Mouse (Mus musculus) forebrain, embryonic 12.5 days (tissue): ENCODE data around the gene Ube2m. TPM values are rescaled to one million over a fixed set of nuclear protein-coding genes. Genes with fewer than 3 reads are reported as not detected.

ENCODE experiments used
- ATAC-seq: fragments of 200-750 bp; cut with Nextera tagmentation; 2 replicates; pipeline ENCODE4 v1.8.0; 2017; ENCODE audit warnings: moderate TSS enrichment; ENCODE audit not compliant: low FRiP score
- H3K27ac ChIP-seq: fragments of 300-500 bp; sonication (generic); 2 replicates; pipeline ENCODE4 v1.5.1; 2016; ENCODE audit warnings: mild to moderate bottlenecking
- H3K27me3 ChIP-seq: fragments of 300-500 bp; sonication (generic); 2 replicates; pipeline ENCODE4 v1.6.1; 2016; ENCODE audit warnings: mild to moderate bottlenecking
- H3K36me3 ChIP-seq: fragments of 300-500 bp; sonication (generic); replicated peaks from 2 replicates; pipeline ENCODE4 v1.6.1; 2016; ENCODE audit warnings: mild to moderate bottlenecking
- H3K4me1 ChIP-seq: fragments of 300-500 bp; sonication (generic); 2 replicates; pipeline ENCODE4 v1.6.1; 2016
- H3K4me2 ChIP-seq: fragments of 300-500 bp; sonication (generic); 2 replicates; pipeline ENCODE4 v1.6.1; 2016; ENCODE audit warnings: mild to moderate bottlenecking, moderate library complexity
- H3K4me3 ChIP-seq: fragments of 300-500 bp; sonication (generic); replicated peaks from 2 replicates; pipeline ENCODE4 v1.5.1; 2016; ENCODE audit warnings: mild to moderate bottlenecking
- H3K9ac ChIP-seq: fragments of 300-500 bp; sonication (generic); 2 replicates; pipeline ENCODE4 v1.6.1; 2016; ENCODE audit warnings: mild to moderate bottlenecking
- H3K9me3 ChIP-seq: fragments of 300-500 bp; sonication (generic); 2 replicates; pipeline ENCODE4 v1.6.1; 2016
- WGBS: fragments of 180-500 bp; shearing (Covaris S2); methylation state at CpG from one replicate; pipeline ENCODE4 v1.1.7; 2016; 5-methylcytosine and 5-hydroxymethylcytosine counted together
- polyA plus RNA-seq: library from polyadenylated mRNA; unstranded; fragments of >200 nt; fragmentation: Nextera tagmentation; extraction: Ambion mirVana; gene quantifications from 2 replicates; pipeline ENCODE4 v1.2.1, GENCODE M21; 2016

The Ube2m gene
- polyA plus RNA-seq, 1 experiment from 2014 or later: 154 TPM

DNA sequence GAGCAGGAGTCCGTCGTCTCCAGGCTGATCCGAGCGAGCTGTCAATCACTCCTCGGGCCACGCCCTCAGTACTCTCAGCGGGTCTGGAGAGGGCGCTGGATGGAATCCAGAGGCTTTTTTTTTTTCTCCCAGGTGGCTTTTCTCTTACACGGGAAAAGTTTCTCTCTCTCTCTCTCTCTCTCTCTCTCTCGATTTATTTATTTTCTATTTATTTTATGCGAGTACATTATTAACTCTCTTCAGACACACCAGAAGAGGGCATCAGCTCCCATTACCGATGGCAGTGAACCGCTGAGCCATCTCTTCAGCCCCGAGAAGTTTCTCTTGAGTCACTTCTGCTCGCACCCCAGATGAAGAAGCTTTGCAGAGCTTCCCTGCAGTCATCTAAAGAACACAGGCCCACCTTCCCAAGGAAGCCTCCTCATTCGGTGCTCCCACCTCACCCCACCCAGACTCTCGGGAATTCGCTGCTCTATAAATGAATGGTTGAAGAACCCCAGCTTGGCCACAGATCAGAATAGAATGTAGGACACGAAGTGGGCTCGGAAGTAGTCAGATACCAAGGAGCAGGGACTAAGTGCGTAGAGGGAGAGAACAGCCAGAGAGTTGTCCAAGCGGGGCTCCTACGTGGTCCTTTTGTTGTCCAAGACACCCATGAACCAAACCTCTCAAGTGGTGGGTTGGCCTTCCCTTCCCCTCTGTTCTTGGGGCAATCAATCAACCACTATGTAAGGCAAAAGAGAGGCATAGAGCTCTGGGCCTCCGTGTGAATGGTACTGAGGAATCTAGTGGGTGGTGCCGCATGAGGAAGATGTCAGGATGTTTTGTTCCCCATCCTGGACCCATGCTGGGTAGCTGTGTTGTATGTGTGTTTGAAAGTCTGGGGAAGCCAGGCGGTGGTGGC, 27.8 kb downstream of the Ube2m start, which contains the start of gene Zbtb45:
Zbtb45 (minus strand) TSS at position 30 of the 904 bp plus-strand sequence.
- ATAC-seq: no peak
- peak within 1 kb of the TSS; percentile 73 for H3K4me2 ChIP-seq
- WGBS: 15% methylated on average over 26 of the region's 26 CpGs

DNA sequence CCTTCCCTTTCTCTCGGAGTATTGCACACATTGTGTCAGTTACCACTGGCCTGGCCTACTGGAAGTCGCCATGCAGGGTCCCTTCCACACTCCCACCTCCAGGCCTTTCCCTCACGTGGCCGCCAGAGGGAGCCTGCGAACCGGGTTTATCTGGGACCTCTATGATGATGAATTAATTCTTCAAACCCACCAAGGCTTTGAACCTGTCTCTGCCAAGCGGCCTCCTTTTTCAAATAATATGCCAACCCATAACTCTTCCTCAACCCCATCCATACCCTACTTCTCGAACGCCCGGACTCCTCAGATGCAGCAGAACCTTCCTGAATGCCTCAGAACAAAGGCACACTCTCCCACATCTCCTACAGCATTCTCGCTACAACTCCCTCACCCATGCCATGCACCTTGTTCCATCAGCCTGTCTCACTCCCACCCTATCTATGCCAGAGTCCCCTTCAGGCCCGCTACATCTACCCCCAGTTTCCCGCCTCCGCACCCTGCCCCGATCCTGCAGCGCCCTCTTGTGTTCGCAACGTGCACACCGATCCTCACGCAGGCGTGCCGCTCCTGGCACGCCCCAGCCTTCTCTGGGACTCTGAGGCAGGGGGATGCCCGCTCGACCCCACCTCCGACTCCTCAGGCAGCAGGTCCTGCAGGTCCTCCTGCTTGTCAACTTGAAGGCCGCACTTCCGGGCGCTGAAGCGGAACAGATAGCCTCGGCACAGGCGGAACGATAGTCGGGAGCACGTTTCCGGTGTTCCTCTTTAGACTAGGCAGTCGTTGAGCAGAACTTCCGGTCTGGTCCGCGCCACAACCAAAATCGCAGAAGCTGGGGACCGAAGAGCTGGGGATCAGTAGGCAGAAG, 28.7 kb downstream of the Ube2m start:
- Histone ChIP-seq H3K4me2 (peak overlapping the region; percentile 73), H3K4me1 (peaks cover 28% of the 10 kb centered on the region), H3K27me3 (peaks cover 13% of the 10 kb centered on the region), H3K9me3 (no peaks in the 10 kb centered on the region), H3K9ac (peak overlapping the region; percentile 82), H3K27ac (peak overlapping the region; percentile 97), H3K36me3 (peaks cover 33% of the 10 kb centered on the region), H3K4me3 (peak overlapping the region; percentile 63)
- under 1% methylated on average over 42 of the region's 42 CpGs for WGBS
- ATAC-seq: peak; percentile 92

More for the DNA sequence above, 27.8 kb downstream of the Ube2m start, which contains the start of gene Zbtb45:
- H3K9me3 ChIP-seq: no peaks in the 10 kb centered on the region
- H3K4me3 ChIP-seq: peak within 1 kb of the TSS; percentile 63
- peaks cover 13% of the 10 kb centered on the region for H3K27me3 ChIP-seq
- H3K36me3 ChIP-seq: peaks cover 26% of the 10 kb centered on the region
- peak within 1 kb of the TSS; percentile 82 for H3K9ac ChIP-seq
- H3K27ac ChIP-seq: peak within 1 kb of the TSS; percentile 97
- H3K4me1 ChIP-seq: peaks cover 28% of the 10 kb centered on the region

DNA sequence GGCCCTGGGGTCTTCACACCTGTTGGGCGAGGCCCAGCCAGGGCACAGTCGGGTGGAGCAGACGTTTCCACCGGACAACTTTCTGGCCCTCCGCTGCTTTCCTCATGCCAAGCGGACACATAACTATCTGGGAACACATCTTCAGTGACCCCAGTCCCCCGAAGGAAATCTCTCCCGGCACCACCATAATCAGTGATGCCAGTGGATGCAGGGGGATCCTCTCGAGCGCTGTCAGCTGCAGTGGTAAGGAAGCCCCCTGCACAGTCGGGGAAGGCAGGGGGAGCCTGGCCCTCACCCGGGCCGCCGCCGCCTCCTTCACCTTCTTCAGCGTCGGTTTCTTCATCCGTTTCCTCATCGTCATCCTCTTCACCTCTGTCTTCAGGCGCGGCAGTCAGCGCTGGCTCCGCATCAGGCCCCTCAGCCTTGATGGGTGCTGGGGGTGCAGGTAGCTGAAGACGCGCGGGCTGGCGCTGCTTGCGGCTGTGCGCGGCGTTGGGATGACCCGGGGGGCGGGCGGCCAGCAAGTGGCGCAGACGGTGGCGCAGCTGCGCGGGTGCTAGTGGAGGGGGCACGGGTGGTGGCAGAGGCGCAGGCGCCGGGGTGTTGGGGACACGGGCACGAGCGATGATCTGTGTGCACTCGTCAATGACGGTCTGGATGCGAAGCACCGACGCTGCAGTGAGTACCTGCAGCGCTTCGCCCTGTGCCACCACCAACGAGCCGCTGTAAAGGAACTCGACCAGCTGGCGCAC, 30.6 kb downstream of the Ube2m start:
- H3K27ac ChIP-seq: 0 out of 2 replicates have a peak overlapping the region, but pooled peaks have one; percentile 36

GRCm38 (mm10) chr7:13006531-13006930, 31.5 kb downstream of the Ube2m start:
- peaks cover 33% of the 10 kb centered on the region for H3K36me3 ChIP-seq
- H3K9ac ChIP-seq: no peak overlapping the region
- H3K4me3 ChIP-seq: no peak overlapping the region
- H3K27me3 ChIP-seq: peaks cover 13% of the 10 kb centered on the region
- ATAC-seq: no peak
- no peak overlapping the region for H3K27ac ChIP-seq
- H3K4me2 ChIP-seq: no peak overlapping the region
- H3K9me3 ChIP-seq: no peaks in the 10 kb centered on the region
- H3K4me1 ChIP-seq: peaks cover 28% of the 10 kb centered on the region
- WGBS: 90% methylated on average over 10 of the region's 10 CpGs

More for the DNA sequence above, 30.6 kb downstream of the Ube2m start:
- H3K4me1 ChIP-seq: peaks cover 28% of the 10 kb centered on the region
- 45% methylated on average over 57 of the region's 57 CpGs for WGBS
- no peaks in the 10 kb centered on the region for H3K9me3 ChIP-seq
- peak overlapping the region; percentile 54; the same call in 1 of the 2 replicates for H3K9ac ChIP-seq
- peak overlapping the region; percentile 13 for H3K4me3 ChIP-seq
- ATAC-seq: no peak
- peaks cover 33% of the 10 kb centered on the region for H3K36me3 ChIP-seq
- H3K4me2 ChIP-seq: peak overlapping the region; percentile 25; the same call in 1 of the 2 replicates
- H3K27me3 ChIP-seq: peaks cover 13% of the 10 kb centered on the region

DNA sequence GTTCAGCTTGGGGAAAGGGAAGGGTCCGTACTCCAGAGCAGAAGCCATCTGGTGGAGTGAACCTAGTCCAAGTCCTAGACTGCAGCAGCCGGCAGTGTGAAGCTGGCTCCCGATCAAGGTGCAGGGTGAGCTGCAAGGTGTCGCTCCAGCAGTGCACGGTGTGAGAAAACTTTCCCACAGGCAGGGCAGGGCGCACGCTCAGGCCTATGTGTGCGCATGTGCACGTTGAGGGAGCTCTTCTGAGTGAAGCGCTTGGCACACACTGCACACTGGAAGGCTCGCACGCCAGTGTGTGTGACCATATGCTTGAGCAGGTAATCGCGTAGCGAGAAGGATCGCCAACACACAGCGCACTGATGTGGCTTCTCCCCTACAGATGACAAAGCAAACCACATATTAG, 32.1 kb downstream of the Ube2m start:
- H3K4me3 ChIP-seq: no peak overlapping the region
- H3K36me3 ChIP-seq: peaks cover 33% of the 10 kb centered on the region
- peaks cover 28% of the 10 kb centered on the region for H3K4me1 ChIP-seq
- H3K9ac ChIP-seq: no peak overlapping the region
- no peak overlapping the region for H3K4me2 ChIP-seq
- ATAC-seq: no peak
- 91% methylated on average over 17 of the region's 17 CpGs for WGBS
- peaks cover 13% of the 10 kb centered on the region for H3K27me3 ChIP-seq
- H3K9me3 ChIP-seq: no peaks in the 10 kb centered on the region
- H3K27ac ChIP-seq: no peak overlapping the region

DNA sequence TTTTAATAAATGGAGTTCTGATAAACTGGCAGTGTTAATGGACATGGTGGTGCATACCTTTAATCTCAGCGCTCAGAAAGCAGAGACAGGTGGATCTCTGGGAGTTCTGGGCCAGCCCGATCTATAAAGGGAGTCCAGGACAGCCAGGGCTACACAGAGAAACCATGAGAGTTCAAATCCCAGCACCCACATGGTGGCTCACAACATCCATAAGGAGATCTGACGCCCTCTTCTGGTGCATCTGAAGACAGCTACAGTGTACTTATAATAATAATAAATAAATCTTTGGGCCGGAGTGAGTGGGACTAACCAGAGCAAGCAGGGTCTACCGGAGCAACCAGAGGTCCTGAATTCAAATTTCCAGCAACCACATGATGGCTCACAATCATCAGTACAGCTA, 34.7 kb downstream of the Ube2m start:
- no peak overlapping the region for H3K9ac ChIP-seq
- H3K4me3 ChIP-seq: no peak overlapping the region
- no peak overlapping the region for H3K27ac ChIP-seq
- peaks cover 13% of the 10 kb centered on the region for H3K27me3 ChIP-seq
- peaks cover 15% of the 10 kb centered on the region for H3K4me1 ChIP-seq
- ATAC-seq: no peak
- H3K9me3 ChIP-seq: no peaks in the 10 kb centered on the region
- no peak overlapping the region for H3K4me2 ChIP-seq
- 79% methylated on average over 5 of the region's 5 CpGs for WGBS
- H3K36me3 ChIP-seq: peaks cover 33% of the 10 kb centered on the region

DNA sequence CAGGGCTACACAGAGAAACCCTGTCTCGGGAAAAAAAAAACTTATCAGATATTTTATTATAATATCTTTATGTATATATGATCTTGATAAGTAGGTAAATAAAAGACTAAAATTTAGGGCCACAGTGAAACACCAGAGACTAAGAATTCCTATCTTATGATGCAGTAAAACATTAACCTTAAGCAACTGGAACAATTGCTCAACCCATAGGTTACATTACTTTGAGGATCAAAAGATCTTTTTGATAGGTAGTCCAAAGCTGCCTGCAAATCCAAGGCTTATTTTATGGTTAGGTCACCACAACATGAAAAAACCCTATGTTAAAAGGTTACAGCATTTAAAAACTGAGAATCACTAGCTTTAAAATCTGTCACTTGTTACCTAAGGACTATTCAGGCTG, 36.5 kb downstream of the Ube2m start:
- Histone ChIP-seq H3K4me1 (no peaks in the 10 kb centered on the region), H3K27me3 (no peaks in the 10 kb centered on the region), H3K9ac (no peak overlapping the region), H3K9me3 (no peaks in the 10 kb centered on the region), H3K4me3 (no peak overlapping the region), H3K36me3 (peaks cover 19% of the 10 kb centered on the region), H3K27ac (no peak overlapping the region), H3K4me2 (no peak overlapping the region)
- no peak for ATAC-seq
- WGBS: 90% methylated on average over 1 of the region's 1 CpGs

DNA sequence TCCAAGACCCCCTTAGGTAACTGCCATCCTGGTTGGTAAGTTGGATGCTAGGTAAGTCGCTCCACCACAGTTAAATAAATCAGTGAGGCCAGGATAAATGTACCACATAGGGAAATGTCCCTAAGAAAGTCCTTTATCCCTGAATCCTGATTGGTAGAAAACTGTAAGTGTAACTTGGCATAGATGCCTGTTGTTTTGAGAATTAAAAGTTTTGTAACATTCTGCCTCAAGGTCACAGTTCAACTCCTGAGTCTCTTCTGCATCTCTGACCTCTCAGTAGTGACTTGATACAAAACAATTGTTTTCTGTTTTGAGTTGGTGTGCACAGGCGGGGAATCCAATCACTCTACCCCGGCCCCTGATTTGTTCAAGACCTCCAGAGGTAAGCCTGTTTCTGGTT, 39.2 kb downstream of the Ube2m start, which contains the start of gene Trim28:
Trim28 (plus strand) TSS at position 264 of the 400 bp plus-strand sequence.
- H3K4me2 ChIP-seq: no peak within 1 kb of the TSS
- no peak within 1 kb of the TSS for H3K4me3 ChIP-seq
- ATAC-seq: no peak
- H3K4me1 ChIP-seq: no peaks in the 10 kb centered on the region
- H3K9me3 ChIP-seq: no peaks in the 10 kb centered on the region
- no peaks in the 10 kb centered on the region; the same call in 1 of the 2 replicates for H3K36me3 ChIP-seq
- H3K27ac ChIP-seq: no peak within 1 kb of the TSS
- 72% methylated on average over 3 of the region's 3 CpGs for WGBS
- H3K9ac ChIP-seq: no peak within 1 kb of the TSS
- 0 out of 2 replicates have a peak, but pooled peaks cover 4% of the 10 kb centered on the region for H3K27me3 ChIP-seq

DNA sequence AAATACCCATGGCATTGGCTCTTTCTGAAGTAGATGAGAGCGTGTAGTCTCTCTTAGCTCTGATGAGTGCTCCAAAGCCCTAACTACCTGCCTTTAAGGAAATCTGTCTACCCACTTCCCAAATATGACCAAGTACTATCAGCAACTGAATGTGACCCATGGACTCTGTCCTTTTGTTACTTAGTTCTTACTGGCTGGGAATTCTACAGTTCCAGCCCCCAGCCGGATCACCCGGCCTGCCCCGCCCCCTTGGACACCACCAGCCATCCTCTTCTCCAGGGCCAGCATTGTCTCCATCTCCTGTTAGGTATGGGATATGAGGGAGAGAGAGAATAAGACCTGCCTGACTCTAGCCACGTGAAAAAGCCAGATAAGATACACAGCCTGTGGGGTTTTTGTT, 40.0 kb downstream of the Ube2m start, which contains the start of gene Slc27a5:
Slc27a5 (minus strand) TSS at position 140 of the 400 bp plus-strand sequence.
- H3K9ac ChIP-seq: no peak within 1 kb of the TSS
- no peaks in the 10 kb centered on the region; the same call in 1 of the 2 replicates for H3K36me3 ChIP-seq
- no peaks in the 10 kb centered on the region for H3K9me3 ChIP-seq
- no peak within 1 kb of the TSS for H3K4me3 ChIP-seq
- 0 out of 2 replicates have a peak, but pooled peaks cover 4% of the 10 kb centered on the region for H3K27me3 ChIP-seq
- 76% methylated on average over 5 of the region's 5 CpGs for WGBS
- no peak within 1 kb of the TSS for H3K4me2 ChIP-seq
- ATAC-seq: no peak
- H3K27ac ChIP-seq: no peak within 1 kb of the TSS
- no peaks in the 10 kb centered on the region for H3K4me1 ChIP-seq

DNA sequence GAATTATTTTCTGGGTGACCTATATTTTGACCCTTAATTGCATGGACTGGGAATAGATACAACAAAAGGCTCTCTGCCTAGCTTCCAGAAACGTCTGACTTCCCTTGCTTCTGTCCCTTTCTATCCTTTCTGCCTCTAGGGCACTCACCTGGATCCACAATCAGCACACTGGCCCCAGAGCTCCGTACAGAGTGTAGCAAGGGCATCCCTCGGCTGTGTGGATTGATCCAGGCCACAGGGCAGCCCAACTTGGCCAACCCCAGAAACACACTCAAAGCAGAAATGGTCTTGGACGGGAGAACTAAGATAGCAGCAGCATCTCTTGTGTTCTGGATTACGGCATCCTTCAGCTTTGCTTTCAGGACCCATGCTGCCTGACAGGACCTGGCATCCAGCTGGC, 40.8 kb downstream of the Ube2m start:
- H3K4me1 ChIP-seq: no peaks in the 10 kb centered on the region
- 70% methylated on average over 5 of the region's 5 CpGs for WGBS
- H3K9me3 ChIP-seq: no peaks in the 10 kb centered on the region
- H3K36me3 ChIP-seq: no peaks in the 10 kb centered on the region
- no peak overlapping the region for H3K27ac ChIP-seq
- no peak for ATAC-seq
- H3K27me3 ChIP-seq: 0 out of 2 replicates have a peak, but pooled peaks cover 4% of the 10 kb centered on the region
- no peak overlapping the region for H3K9ac ChIP-seq
- no peak overlapping the region for H3K4me3 ChIP-seq
- H3K4me2 ChIP-seq: no peak overlapping the region

DNA sequence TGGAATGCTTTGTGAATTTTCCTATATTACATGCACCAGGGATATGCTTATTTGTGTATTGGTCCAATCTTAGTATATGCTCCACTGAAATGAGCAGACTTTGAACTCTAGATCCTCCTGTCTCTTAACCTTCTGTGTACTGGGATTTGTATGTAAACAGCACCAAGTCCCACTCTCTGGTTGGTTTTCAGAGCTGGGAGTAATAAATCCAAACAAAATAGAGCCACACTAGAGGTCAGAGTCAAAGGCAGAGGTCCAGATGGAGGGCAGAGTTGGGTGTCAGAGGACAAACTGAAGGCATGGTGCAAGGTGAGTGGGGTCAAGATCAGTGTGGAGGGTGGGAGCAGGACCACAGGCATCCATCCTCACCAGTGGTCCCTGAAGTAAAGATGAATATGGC, 42.2 kb downstream of the Ube2m start:
- H3K4me2 ChIP-seq: no peak overlapping the region
- no peaks in the 10 kb centered on the region for H3K36me3 ChIP-seq
- no peak overlapping the region for H3K4me3 ChIP-seq
- H3K27me3 ChIP-seq: 0 out of 2 replicates have a peak, but pooled peaks cover 4% of the 10 kb centered on the region
- no peaks in the 10 kb centered on the region for H3K9me3 ChIP-seq
- H3K27ac ChIP-seq: no peak overlapping the region
- H3K4me1 ChIP-seq: no peaks in the 10 kb centered on the region
- no peak for ATAC-seq
- no peak overlapping the region for H3K9ac ChIP-seq
